Mouse (Mus musculus) embryonic facial prominence, embryonic 13.5 days (tissue): ENCODE data around the gene Cald1. TPM values are rescaled to one million over a fixed set of nuclear protein-coding genes. Genes with fewer than 3 reads are reported as not detected.

ENCODE experiments used
- ATAC-seq: fragments of 200-750 bp; cut with Nextera tagmentation; 2 replicates; pipeline ENCODE4 v1.8.0; 2017; ENCODE audit warnings: low read depth; ENCODE audit not compliant: insufficient number of reproducible peaks, insufficient read depth, low FRiP score, low TSS enrichment
- H3K27ac ChIP-seq: fragments of 300-500 bp; sonication (generic); 2 replicates; pipeline ENCODE4 v1.5.1; 2015; ENCODE audit warnings: moderate library complexity, mild to moderate bottlenecking, inconsistent platforms
- H3K27me3 ChIP-seq: fragments of 300-500 bp; sonication (generic); 2 replicates; pipeline ENCODE4 v1.6.1; 2015; ENCODE audit warnings: mild to moderate bottlenecking, inconsistent platforms
- H3K36me3 ChIP-seq: fragments of 300-500 bp; sonication (generic); 2 replicates; pipeline ENCODE4 v1.6.1; 2015; ENCODE audit warnings: mild to moderate bottlenecking, inconsistent platforms
- H3K4me1 ChIP-seq: fragments of 300-500 bp; sonication (generic); 2 replicates; pipeline ENCODE4 v1.6.1; 2015; ENCODE audit warnings: inconsistent platforms
- H3K4me2 ChIP-seq: fragments of 300-500 bp; sonication (generic); 2 replicates; pipeline ENCODE4 v1.6.1; 2015; ENCODE audit warnings: moderate library complexity, mild to moderate bottlenecking, inconsistent platforms
- H3K4me3 ChIP-seq: fragments of 300-500 bp; sonication (generic); 2 replicates; pipeline ENCODE4 v1.5.1; 2015; ENCODE audit warnings: mild to moderate bottlenecking, inconsistent platforms
- H3K9ac ChIP-seq: fragments of 300-500 bp; sonication (generic); 2 replicates; pipeline ENCODE4 v1.6.1; 2015; ENCODE audit warnings: mild to moderate bottlenecking, inconsistent platforms
- H3K9me3 ChIP-seq: fragments of 300-500 bp; sonication (generic); 2 replicates; pipeline ENCODE4 v1.6.1; 2016; ENCODE audit warnings: inconsistent platforms
- WGBS: fragments of 180-500 bp; shearing (Covaris S2); methylation state at CpG from one replicate; pipeline ENCODE4 v1.1.7; 2015; ENCODE audit warnings: mixed read lengths; 5-methylcytosine and 5-hydroxymethylcytosine counted together
- polyA plus RNA-seq: library from polyadenylated mRNA; unstranded; fragments of >200 nt; fragmentation: Nextera tagmentation; extraction: Ambion mirVana; gene quantifications from 2 replicates; pipeline ENCODE4 v1.2.1, GENCODE M21; 2015

The Cald1 gene
- polyA plus RNA-seq, 1 experiment from 2014 or later: 463 TPM

- Histone ChIP-seq H3K4me2 (peak overlapping the region; percentile 73), H3K27me3 (no peaks in the 10 kb centered on the region), H3K4me1 (peaks cover 84% of the 10 kb centered on the region), H3K9ac (peak overlapping the region; percentile 89), H3K4me3 (peak overlapping the region; percentile 64), H3K27ac (peak overlapping the region; percentile 98), H3K9me3 (peaks cover under 1% of the 10 kb centered on the region; the same call in 1 of the 2 replicates), H3K36me3 (0 out of 2 replicates have a peak, but pooled peaks cover 4% of the 10 kb centered on the region)
- 6% methylated on average over 14 of the region's 14 CpGs for WGBS
- ATAC-seq: no peak; the same call in 1 of the 2 replicates
These were observed 111.8 kb downstream of the Cald1 start for GRCm38 (mm10) chr6:34709946-34710682.

GRCm38 (mm10) chr6:34710848-34711247, 112.5 kb downstream of the Cald1 start:
- peak overlapping the region; percentile 89 for H3K9ac ChIP-seq
- H3K4me2 ChIP-seq: peak overlapping the region; percentile 73
- peaks cover 84% of the 10 kb centered on the region for H3K4me1 ChIP-seq
- H3K4me3 ChIP-seq: peak overlapping the region; percentile 64
- no peaks in the 10 kb centered on the region for H3K27me3 ChIP-seq
- H3K36me3 ChIP-seq: peaks cover 6% of the 10 kb centered on the region; the same call in 1 of the 2 replicates
- H3K27ac ChIP-seq: peak overlapping the region; percentile 98
- no peaks in the 10 kb centered on the region for H3K9me3 ChIP-seq
- ATAC-seq: no peak
- WGBS: 38% methylated on average over 5 of the region's 5 CpGs

GRCm38 (mm10) chr6:34711620-34712019, 113.3 kb downstream of the Cald1 start:
- Histone ChIP-seq H3K4me2 (peak overlapping the region; percentile 73), H3K27ac (0 out of 2 replicates have a peak overlapping the region, but pooled peaks have one; percentile 98)
- 60% methylated on average over 10 of the region's 10 CpGs for WGBS

GRCm38 (mm10) chr6:34713169-34713568, 114.9 kb downstream of the Cald1 start:
- ATAC-seq: no peak
- 85% methylated on average over 4 of the region's 4 CpGs for WGBS
- H3K4me3 ChIP-seq: no peak overlapping the region
- H3K27ac ChIP-seq: no peak overlapping the region
- no peaks in the 10 kb centered on the region for H3K9me3 ChIP-seq
- H3K36me3 ChIP-seq: peaks cover 9% of the 10 kb centered on the region; the same call in 1 of the 2 replicates
- H3K4me2 ChIP-seq: no peak overlapping the region
- no peak overlapping the region for H3K9ac ChIP-seq
- H3K27me3 ChIP-seq: no peaks in the 10 kb centered on the region
- H3K4me1 ChIP-seq: peaks cover 80% of the 10 kb centered on the region

More at GRCm38 (mm10) chr6:34711620-34712019, 113.3 kb downstream of the Cald1 start:
- peaks cover 81% of the 10 kb centered on the region for H3K4me1 ChIP-seq
- H3K9me3 ChIP-seq: no peaks in the 10 kb centered on the region
- H3K36me3 ChIP-seq: peaks cover 9% of the 10 kb centered on the region; the same call in 1 of the 2 replicates
- no peak overlapping the region for H3K4me3 ChIP-seq
- no peak overlapping the region for H3K9ac ChIP-seq
- H3K27me3 ChIP-seq: no peaks in the 10 kb centered on the region
- no peak for ATAC-seq

GRCm38 (mm10) chr6:34713777-34714176, 115.5 kb downstream of the Cald1 start:
- no peak overlapping the region for H3K9ac ChIP-seq
- no peak overlapping the region for H3K4me3 ChIP-seq
- no peak overlapping the region for H3K4me2 ChIP-seq
- no peaks in the 10 kb centered on the region for H3K9me3 ChIP-seq
- peaks cover 79% of the 10 kb centered on the region for H3K4me1 ChIP-seq
- WGBS: 78% methylated on average over 8 of the region's 8 CpGs
- no peak for ATAC-seq
- H3K36me3 ChIP-seq: peaks cover 9% of the 10 kb centered on the region; the same call in 1 of the 2 replicates
- H3K27ac ChIP-seq: peak overlapping the region; percentile 44; the same call in 1 of the 2 replicates
- no peaks in the 10 kb centered on the region for H3K27me3 ChIP-seq

GRCm38 (mm10) chr6:34714612-34715011, 116.3 kb downstream of the Cald1 start:
- no peak overlapping the region for H3K9ac ChIP-seq
- 80% methylated on average over 4 of the region's 4 CpGs for WGBS
- H3K36me3 ChIP-seq: peaks cover 12% of the 10 kb centered on the region
- no peak overlapping the region for H3K4me2 ChIP-seq
- H3K27ac ChIP-seq: no peak overlapping the region
- no peak overlapping the region for H3K4me3 ChIP-seq
- H3K27me3 ChIP-seq: no peaks in the 10 kb centered on the region
- no peaks in the 10 kb centered on the region for H3K9me3 ChIP-seq
- H3K4me1 ChIP-seq: peaks cover 81% of the 10 kb centered on the region
- no peak for ATAC-seq

- Histone ChIP-seq H3K27me3 (no peaks in the 10 kb centered on the region), H3K4me1 (peaks cover 82% of the 10 kb centered on the region), H3K27ac (no peak overlapping the region), H3K4me2 (no peak overlapping the region), H3K9ac (no peak overlapping the region), H3K36me3 (peaks cover 18% of the 10 kb centered on the region), H3K9me3 (no peaks in the 10 kb centered on the region), H3K4me3 (no peak overlapping the region)
- no peak for ATAC-seq
- WGBS: 82% methylated on average over 9 of the region's 9 CpGs
These were observed 118.0 kb downstream of the Cald1 start for GRCm38 (mm10) chr6:34716206-34716887.

- peak; percentile 29; the same call in 1 of the 2 replicates for ATAC-seq
- 33% methylated on average over 3 of the region's 3 CpGs for WGBS
- Histone ChIP-seq H3K4me2 (no peak overlapping the region), H3K9ac (no peak overlapping the region), H3K27ac (peak overlapping the region; percentile 12; the same call in 1 of the 2 replicates), H3K27me3 (no peaks in the 10 kb centered on the region), H3K4me1 (peaks cover 82% of the 10 kb centered on the region), H3K36me3 (peaks cover 18% of the 10 kb centered on the region), H3K4me3 (no peak overlapping the region), H3K9me3 (no peaks in the 10 kb centered on the region)
These were observed 118.8 kb downstream of the Cald1 start for GRCm38 (mm10) chr6:34716888-34717635.

- no peak for ATAC-seq
- H3K9ac ChIP-seq: no peak overlapping the region
- no peak overlapping the region for H3K4me2 ChIP-seq
- 73% methylated on average over 4 of the region's 4 CpGs for WGBS
- H3K4me3 ChIP-seq: no peak overlapping the region
- no peaks in the 10 kb centered on the region for H3K9me3 ChIP-seq
- no peaks in the 10 kb centered on the region for H3K27me3 ChIP-seq
- peaks cover 20% of the 10 kb centered on the region for H3K36me3 ChIP-seq
- peaks cover 80% of the 10 kb centered on the region for H3K4me1 ChIP-seq
- H3K27ac ChIP-seq: peak overlapping the region; percentile 12; the same call in 1 of the 2 replicates
These were observed 119.4 kb downstream of the Cald1 start for GRCm38 (mm10) chr6:34717651-34718050.

GRCm38 (mm10) chr6:34719141-34719680, 120.9 kb downstream of the Cald1 start:
- H3K9me3 ChIP-seq: no peaks in the 10 kb centered on the region
- H3K36me3 ChIP-seq: peaks cover 25% of the 10 kb centered on the region
- no peak overlapping the region for H3K4me3 ChIP-seq
- H3K9ac ChIP-seq: no peak overlapping the region
- WGBS: 66% methylated on average over 6 of the region's 6 CpGs
- H3K27ac ChIP-seq: no peak overlapping the region
- peaks cover 66% of the 10 kb centered on the region for H3K4me1 ChIP-seq
- no peaks in the 10 kb centered on the region for H3K27me3 ChIP-seq
- no peak for ATAC-seq
- H3K4me2 ChIP-seq: no peak overlapping the region

- 47% methylated on average over 4 of the region's 4 CpGs for WGBS
- Histone ChIP-seq H3K36me3 (peaks cover 29% of the 10 kb centered on the region), H3K9me3 (peaks cover 6% of the 10 kb centered on the region; the same call in 1 of the 2 replicates), H3K9ac (no peak overlapping the region), H3K27ac (peak overlapping the region; percentile 28; the same call in 1 of the 2 replicates), H3K4me3 (no peak overlapping the region), H3K4me2 (no peak overlapping the region), H3K27me3 (no peaks in the 10 kb centered on the region), H3K4me1 (peaks cover 61% of the 10 kb centered on the region)
- no peak for ATAC-seq
These were observed 122.1 kb downstream of the Cald1 start for GRCm38 (mm10) chr6:34720447-34720846.
